8 mouse cellular contexts compared by ENCODE assay signal in the genomic region with DNA sequence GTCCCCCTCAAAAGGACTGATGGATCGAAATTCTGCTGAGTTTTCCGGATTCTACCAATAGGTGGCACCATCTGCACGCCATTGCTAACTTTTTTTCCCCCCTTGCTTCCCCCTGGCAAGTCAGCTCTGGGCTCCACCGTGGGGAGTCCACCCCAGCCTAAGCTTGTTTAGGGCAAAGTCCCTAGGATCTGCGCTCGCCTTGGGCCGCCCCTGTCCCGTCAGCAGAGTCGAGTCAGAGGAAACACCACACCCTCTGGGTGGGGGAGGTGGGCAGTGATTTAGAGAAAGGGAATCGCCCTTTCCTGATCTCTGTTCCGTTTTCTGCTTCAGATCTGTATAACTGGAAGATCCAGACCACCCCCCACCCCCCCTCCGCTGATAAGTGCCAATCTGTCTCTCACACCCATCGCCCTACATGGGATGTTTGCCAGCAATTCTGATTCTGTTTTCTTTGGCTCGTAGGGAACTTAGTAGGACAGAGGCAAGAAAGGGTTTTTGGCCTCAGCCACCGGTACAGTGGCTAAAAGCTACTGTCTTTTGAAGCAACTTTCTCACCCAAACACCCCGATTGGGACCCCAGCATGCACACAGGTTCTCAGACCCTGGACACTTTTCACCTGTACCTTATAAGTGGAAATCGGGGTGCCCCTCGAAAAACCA. TPM values are rescaled to one million over a fixed set of nuclear protein-coding genes. Genes with fewer than 3 reads are reported as not detected.
A peak's percentile ranks its signal among the peaks of the same experiment; 100 is the strongest.
DNase-seq lines count a peak whose midpoint lies in the region; ATAC-seq lines count a peak whose summit lies in the region.

No protein-coding gene starts in this region.

- peak; percentile 38 for ATAC-seq in inflammation-experienced regulatory T-cells, adult 6 months
- ATAC-seq in liver, embryonic 11.5 days (replicated peaks; ENCODE audit: low FRiP score) = no peak

- H3K27me3 ChIP-seq in liver, embryonic 11.5 days (replicated peaks; ENCODE audit: control insufficient read depth, insufficient read depth, low read length) = no peaks in the 10 kb centered on the region

- intact Hi-C loops in gastrocnemius, postnatal 36 days (cut with DNase I) = loop anchor here (1.0 to 5.0 kb wide), 3 partner anchors 586 to 744 kb away; no protein-coding TSS in a partner anchor

- 17% methylated on average over 18 of the region's 18 CpGs for WGBS in liver, embryonic 11.5 days

- H3K4me2 ChIP-seq in liver, embryonic 11.5 days = peak overlapping the region; percentile 54

- H3K9ac ChIP-seq in liver, embryonic 11.5 days (ENCODE audit: low read depth, low read length) = no peak overlapping the region

- peak; percentile 31 for DNase-seq in right cerebral cortex, postnatal 14 days
- DNase-seq in right cerebral cortex, postnatal 36 days (ENCODE audit: low spot score in 2 of 2) = no peak
- DNase-seq in cerebellum, postnatal 25 days = peak; percentile 45 to 56
- peak; percentile 41 to 54 for DNase-seq in gastrocnemius, postnatal 36 days
- no peak for DNase-seq in liver, embryonic 11.5 days (ENCODE audit: low spot score)
- peak; percentile 83 for DNase-seq in naive thymus-derived CD4-positive, alpha-beta T cell, adult 2 months (ENCODE audit: low read depth)
- DNase-seq in thymus, adult 18-20 months = peak; percentile 18 to 43

- H3K4me1 ChIP-seq in liver, embryonic 11.5 days (replicated peaks; ENCODE audit: control insufficient read depth, insufficient read depth, low read length) = no peaks in the 10 kb centered on the region

- H3K27ac ChIP-seq in liver, embryonic 11.5 days (ENCODE audit: low read depth, low read length) = no peak overlapping the region

- H3K4me3 ChIP-seq in liver, embryonic 11.5 days (ENCODE audit: low read depth, low read length) = no peak overlapping the region

- no peaks in the 10 kb centered on the region for H3K36me3 ChIP-seq in liver, embryonic 11.5 days (ENCODE audit: control insufficient read depth, insufficient read depth, low read length)

- no peaks in the 10 kb centered on the region for H3K9me3 ChIP-seq in liver, embryonic 11.5 days (ENCODE audit: control insufficient read depth, low read length)

RNA-seq across cellular contexts. Expression of a gene that starts 10.2 kb away (rescaled TPM):
- 10 to 100 TPM; 19.0 to 29.2 TPM for total RNA-seq in gastrocnemius, postnatal 36 days (2021)
- 10 to 100 TPM; 16.2 to 33.9 (median 32.4) TPM for polyA plus RNA-seq in inflammation-experienced regulatory T-cells, adult 6 months (2017; shearing (Covaris generic))
- 3.6 TPM in 2 replicates for polyA plus RNA-seq in liver, embryonic 11.5 days (2014; fragmentation: Nextera tagmentation; extraction: Ambion mirVana)

Comparison
In these comparisons a context has a peak if more than half of its experiments do, and no peak if none do; other contexts are left out.
1. DNase-seq: peak in right cerebral cortex, postnatal 14 days (single experiment), cerebellum, postnatal 25 days (2 of 2), gastrocnemius, postnatal 36 days (2 of 2), naive thymus-derived CD4-positive, alpha-beta T cell, adult 2 months (single experiment) and thymus, adult 18-20 months (2 of 2); none in right cerebral cortex, postnatal 36 days (0 of 2) and liver, embryonic 11.5 days (single experiment).